Mouse (Mus musculus) limb, embryonic 11.5 days (tissue): ENCODE results near the gene Dab1. TPM values are rescaled to one million over a fixed set of nuclear protein-coding genes. Genes with fewer than 3 reads are reported as not detected.

ENCODE experiments used
- ATAC-seq: fragments of 200-750 bp; cut with Nextera tagmentation; 2 replicates; pipeline ENCODE4 v1.8.0; 2017; ENCODE audit warnings: low read depth; ENCODE audit not compliant: insufficient number of reproducible peaks, low FRiP score, low TSS enrichment
- DNase-seq: peaks from one replicate; pipeline ENCODE4 v3.0.0-alpha.2; 2015; ENCODE audit warnings: low spot score
- H3K27ac ChIP-seq: fragments of 300-500 bp; sonication (generic); replicated peaks from 2 replicates; pipeline ENCODE4 v1.5.1; 2014; ENCODE audit warnings: low read depth, mild to moderate bottlenecking, low read length
- H3K27me3 ChIP-seq: fragments of 300-500 bp; sonication (generic); 2 replicates; pipeline ENCODE4 v1.6.1; 2014; ENCODE audit warnings: mild to moderate bottlenecking, low read length, mixed read lengths; ENCODE audit not compliant: control insufficient read depth, insufficient read depth
- H3K36me3 ChIP-seq: fragments of 300-500 bp; sonication (generic); 2 replicates; pipeline ENCODE4 v1.6.1; 2014; ENCODE audit warnings: mild to moderate bottlenecking, low read length, moderate library complexity, mixed read lengths; ENCODE audit not compliant: control insufficient read depth, insufficient read depth
- H3K4me1 ChIP-seq: fragments of 300-500 bp; sonication (generic); 2 replicates; pipeline ENCODE4 v1.6.1; 2014; ENCODE audit warnings: low read length, mixed read lengths; ENCODE audit not compliant: control insufficient read depth, insufficient read depth
- H3K4me2 ChIP-seq: fragments of 300-500 bp; sonication (generic); 2 replicates; pipeline ENCODE4 v1.6.1; 2014; ENCODE audit warnings: low read depth, mild to moderate bottlenecking, moderate library complexity; ENCODE audit not compliant: severe bottlenecking
- H3K4me3 ChIP-seq: fragments of 300-500 bp; sonication (generic); 2 replicates; pipeline ENCODE4 v1.5.1; 2014; ENCODE audit warnings: low read depth, low read length
- H3K9ac ChIP-seq: fragments of 300-500 bp; sonication (generic); 2 replicates; pipeline ENCODE4 v1.6.1; 2014; ENCODE audit warnings: mild to moderate bottlenecking, low read length
- H3K9me3 ChIP-seq: fragments of 300-500 bp; sonication (generic); 2 replicates; pipeline ENCODE4 v1.6.1; 2016; ENCODE audit warnings: low read length; ENCODE audit not compliant: control insufficient read depth
- WGBS: fragments of 180-500 bp; shearing (Covaris S2); extraction: QIAGEN DNeasy Blood & Tissue Kit; methylation state at CpG from one replicate; pipeline ENCODE4 v1.1.7; 2014; 5-methylcytosine and 5-hydroxymethylcytosine counted together
- polyA plus RNA-seq: library from polyadenylated mRNA; unstranded; fragments of >200 nt; fragmentation: Nextera tagmentation; extraction: Ambion mirVana; gene quantifications from 2 replicates; pipeline ENCODE4 v1.2.1, GENCODE M21; 2014

Gene Dab1
- polyA plus RNA-seq, 1 experiment from 2014 or later = 17.1 TPM

DNA sequence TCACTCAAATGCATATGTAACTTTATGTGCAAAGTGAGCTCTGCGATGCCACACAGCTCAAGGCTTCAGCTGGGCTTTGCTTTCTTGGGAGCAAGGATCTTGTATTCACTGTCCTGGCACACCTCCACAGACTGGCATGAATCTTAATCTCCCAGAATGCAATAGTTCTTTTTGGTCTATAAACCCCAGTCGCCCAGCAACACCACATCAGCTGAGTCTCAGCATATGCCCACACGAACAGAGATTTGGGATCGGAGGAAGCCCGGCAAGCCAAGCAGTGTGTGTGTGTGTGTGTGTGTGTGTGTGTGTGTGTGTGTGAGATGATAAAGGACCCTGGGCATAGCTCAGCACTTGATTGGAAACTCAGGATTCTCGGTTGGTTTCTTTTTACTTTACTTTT, 177.3 kb downstream of the Dab1 start:
- Histone ChIP-seq H3K27me3 (no peaks in the 10 kb centered on the region), H3K36me3 (no peaks in the 10 kb centered on the region), H3K27ac (no peak overlapping the region), H3K9me3 (no peaks in the 10 kb centered on the region), H3K9ac (no peak overlapping the region), H3K4me1 (no peaks in the 10 kb centered on the region), H3K4me2 (no peak overlapping the region), H3K4me3 (no peak overlapping the region)
- DNase-seq = no peak
- ATAC-seq = no peak
- 86% methylated on average over 6 of the region's 6 CpGs for WGBS

DNA sequence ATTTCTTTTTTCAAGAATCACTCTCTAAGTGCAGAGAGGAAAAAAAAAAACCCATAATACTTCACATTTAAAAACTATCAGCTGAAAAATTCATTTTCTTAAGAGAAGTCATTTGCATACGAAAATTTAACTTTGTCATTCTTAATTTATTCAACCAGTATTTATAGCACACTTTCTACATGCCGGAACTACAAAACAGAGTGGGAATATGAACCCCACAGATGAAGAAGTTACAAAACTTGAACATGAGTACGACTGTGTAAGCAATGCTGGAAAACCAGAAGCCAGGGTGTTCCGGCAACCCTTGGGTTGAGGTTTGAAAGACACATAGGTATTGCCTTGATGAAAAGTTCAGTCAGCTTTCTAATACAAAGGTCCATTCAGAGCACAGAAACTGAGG, 183.3 kb downstream of the Dab1 start:
- H3K4me2 ChIP-seq = no peak overlapping the region
- no peaks in the 10 kb centered on the region for H3K4me1 ChIP-seq
- DNase-seq (no peak), ATAC-seq (no peak)
- H3K27me3 ChIP-seq = no peaks in the 10 kb centered on the region
- 84% methylated on average over 4 of the region's 4 CpGs for WGBS
- no peaks in the 10 kb centered on the region for H3K9me3 ChIP-seq
- no peak overlapping the region for H3K9ac ChIP-seq
- H3K4me3 ChIP-seq = no peak overlapping the region
- H3K27ac ChIP-seq = no peak overlapping the region
- H3K36me3 ChIP-seq = no peaks in the 10 kb centered on the region

DNA sequence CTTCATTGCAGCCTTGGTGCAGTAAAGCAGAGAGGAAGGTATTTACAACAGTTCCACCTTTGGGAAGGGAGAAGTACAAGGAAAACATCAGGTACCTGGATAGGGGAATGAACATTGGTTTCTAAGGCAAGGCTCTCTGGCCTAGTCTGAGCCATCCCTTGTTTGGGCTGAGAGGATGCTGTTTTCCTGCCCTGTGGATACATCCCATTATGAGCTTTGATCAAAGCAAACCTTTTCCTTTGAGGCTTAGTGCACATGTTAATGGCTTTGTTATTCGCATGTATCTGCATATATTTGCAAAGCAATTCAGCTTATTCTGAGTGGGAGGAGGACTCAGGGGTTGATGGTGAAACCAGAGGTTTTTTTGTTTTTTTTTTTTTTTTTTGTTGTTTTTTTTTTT, 185.3 kb downstream of the Dab1 start:
- Histone ChIP-seq H3K4me3 (no peak overlapping the region), H3K27ac (no peak overlapping the region), H3K4me2 (no peak overlapping the region), H3K36me3 (no peaks in the 10 kb centered on the region), H3K9me3 (no peaks in the 10 kb centered on the region), H3K9ac (no peak overlapping the region), H3K4me1 (no peaks in the 10 kb centered on the region), H3K27me3 (no peaks in the 10 kb centered on the region)
- 53% methylated on average over 1 of the region's 1 CpGs for WGBS
- no peak for DNase-seq
- ATAC-seq = no peak

DNA sequence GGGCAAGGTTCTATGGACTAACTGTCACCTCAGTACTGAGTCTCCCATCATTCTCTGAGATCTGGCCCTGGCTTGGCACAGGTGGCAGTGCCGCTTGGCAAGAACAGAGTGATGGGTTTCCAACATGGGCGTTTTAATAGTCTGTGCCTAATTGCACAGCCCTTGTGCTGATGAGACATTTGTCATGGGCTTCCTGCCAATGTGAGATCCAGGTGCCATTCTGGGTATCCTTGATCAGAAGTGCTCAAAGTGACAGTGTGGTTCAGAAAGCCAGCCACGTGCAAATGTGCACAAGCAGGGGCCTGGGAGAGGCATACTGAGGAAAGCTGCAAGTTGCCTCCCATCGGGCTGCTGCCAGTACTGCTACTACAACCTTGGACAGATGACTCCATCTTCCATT, 203.5 kb downstream of the Dab1 start:
- 87% methylated on average over 4 of the region's 4 CpGs for WGBS
- DNase-seq (no peak), ATAC-seq (no peak)
- Histone ChIP-seq H3K4me3 (no peak overlapping the region), H3K27ac (no peak overlapping the region), H3K9me3 (no peaks in the 10 kb centered on the region), H3K27me3 (no peaks in the 10 kb centered on the region), H3K9ac (no peak overlapping the region), H3K4me1 (no peaks in the 10 kb centered on the region), H3K36me3 (no peaks in the 10 kb centered on the region), H3K4me2 (no peak overlapping the region)

DNA sequence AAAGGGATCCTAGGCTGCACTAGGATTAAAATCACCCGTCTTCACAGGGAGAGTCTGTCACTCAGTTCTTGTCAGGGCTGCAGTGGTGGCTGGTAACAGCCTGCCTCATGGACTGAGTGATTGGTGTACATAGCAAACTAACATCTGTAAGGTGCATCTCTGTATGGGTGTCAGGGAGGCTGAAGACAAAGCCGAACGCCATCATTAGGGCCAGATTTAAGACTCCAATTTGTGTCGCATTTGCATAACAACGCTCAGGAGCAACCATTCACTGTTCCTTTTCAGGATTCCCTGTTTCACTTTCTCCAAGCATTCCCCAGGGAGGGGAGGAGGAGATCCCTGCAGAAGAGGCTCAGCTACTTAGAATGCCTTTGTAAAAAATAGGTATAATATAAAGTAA, 219.2 kb downstream of the Dab1 start:
- H3K27me3 ChIP-seq = no peaks in the 10 kb centered on the region
- 40% methylated on average over 5 of the region's 5 CpGs for WGBS
- no peak for DNase-seq
- H3K27ac ChIP-seq = no peak overlapping the region
- H3K9ac ChIP-seq = no peak overlapping the region
- no peak overlapping the region for H3K4me2 ChIP-seq
- ATAC-seq = no peak
- H3K36me3 ChIP-seq = no peaks in the 10 kb centered on the region
- no peaks in the 10 kb centered on the region for H3K9me3 ChIP-seq
- H3K4me1 ChIP-seq = no peaks in the 10 kb centered on the region
- H3K4me3 ChIP-seq = no peak overlapping the region

DNA sequence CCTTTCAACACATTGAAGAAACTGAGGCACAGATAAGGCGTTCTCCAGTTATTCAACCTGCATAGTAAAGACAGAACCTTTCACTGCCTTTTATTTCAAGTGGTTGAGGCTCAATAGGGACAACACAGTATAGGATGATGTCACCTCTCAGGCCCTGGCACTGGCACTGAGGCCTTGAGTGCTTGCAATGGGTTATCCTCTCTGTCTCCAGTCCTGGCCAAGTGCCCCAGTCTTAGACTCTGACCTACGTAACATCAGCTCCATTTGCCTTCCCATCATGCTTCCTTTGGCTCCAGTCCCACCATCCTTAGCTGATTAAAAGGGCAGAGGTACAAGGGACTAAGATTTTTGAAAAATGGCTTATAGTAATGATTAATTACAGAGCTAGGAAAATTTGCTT, 220.4 kb downstream of the Dab1 start:
- WGBS = 92% methylated on average over 2 of the region's 2 CpGs
- no peak for ATAC-seq
- Histone ChIP-seq H3K9me3 (no peaks in the 10 kb centered on the region), H3K36me3 (no peaks in the 10 kb centered on the region), H3K4me3 (no peak overlapping the region), H3K27ac (no peak overlapping the region), H3K9ac (no peak overlapping the region), H3K27me3 (no peaks in the 10 kb centered on the region), H3K4me1 (no peaks in the 10 kb centered on the region), H3K4me2 (no peak overlapping the region)
- DNase-seq = no peak

DNA sequence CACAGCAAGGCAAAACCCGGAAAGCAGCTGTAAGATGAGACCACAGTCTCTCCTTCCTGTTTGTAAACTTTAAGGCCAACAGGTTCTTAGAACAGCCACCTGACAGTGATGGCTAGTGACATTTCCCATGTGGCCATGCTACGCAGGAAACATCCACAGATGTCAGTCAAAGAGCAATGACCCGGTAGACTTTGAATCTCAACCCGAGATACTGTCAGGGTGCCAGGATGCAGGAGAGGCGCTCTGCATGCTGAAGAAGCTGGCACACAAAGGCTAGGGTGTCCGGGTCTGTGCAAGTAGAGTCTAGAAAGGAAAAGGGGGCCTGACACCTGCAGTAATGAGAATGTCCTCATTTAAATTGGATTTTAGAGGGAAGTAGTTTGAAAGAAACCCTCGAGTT, 222.0 kb downstream of the Dab1 start:
- no peak overlapping the region for H3K4me2 ChIP-seq
- ATAC-seq = no peak
- 68% methylated on average over 7 of the region's 7 CpGs for WGBS
- H3K27me3 ChIP-seq = no peaks in the 10 kb centered on the region
- DNase-seq = no peak
- H3K27ac ChIP-seq = no peak overlapping the region
- no peak overlapping the region for H3K9ac ChIP-seq
- no peak overlapping the region for H3K4me3 ChIP-seq
- H3K4me1 ChIP-seq = no peaks in the 10 kb centered on the region
- no peaks in the 10 kb centered on the region for H3K9me3 ChIP-seq
- no peaks in the 10 kb centered on the region for H3K36me3 ChIP-seq

DNA sequence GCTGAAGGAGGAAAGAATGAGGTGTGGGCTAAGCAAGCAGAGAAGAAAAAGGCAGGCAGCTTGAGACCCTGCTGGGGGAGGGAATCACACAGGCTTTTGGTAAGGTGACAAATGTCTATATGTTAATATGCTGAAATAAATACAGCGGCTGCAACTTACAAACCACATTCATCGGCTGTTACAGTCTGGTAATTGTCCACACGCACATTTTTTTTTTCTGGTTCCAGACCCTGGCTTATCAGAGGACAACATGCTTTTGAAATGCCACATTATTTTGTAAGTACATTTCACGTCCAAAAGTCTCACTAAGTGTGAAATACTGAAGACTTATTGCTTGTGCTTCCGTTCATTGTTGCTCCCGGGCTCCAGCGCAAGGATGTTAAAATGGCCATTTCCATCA, 225.5 kb downstream of the Dab1 start:
- no peak for ATAC-seq
- H3K4me3 ChIP-seq = no peak overlapping the region
- no peak overlapping the region for H3K9ac ChIP-seq
- no peak overlapping the region for H3K4me2 ChIP-seq
- no peak for DNase-seq
- no peak overlapping the region for H3K27ac ChIP-seq
- WGBS = 76% methylated on average over 7 of the region's 7 CpGs
- no peaks in the 10 kb centered on the region for H3K27me3 ChIP-seq
- no peaks in the 10 kb centered on the region for H3K36me3 ChIP-seq
- no peaks in the 10 kb centered on the region for H3K4me1 ChIP-seq
- H3K9me3 ChIP-seq = no peaks in the 10 kb centered on the region

DNA sequence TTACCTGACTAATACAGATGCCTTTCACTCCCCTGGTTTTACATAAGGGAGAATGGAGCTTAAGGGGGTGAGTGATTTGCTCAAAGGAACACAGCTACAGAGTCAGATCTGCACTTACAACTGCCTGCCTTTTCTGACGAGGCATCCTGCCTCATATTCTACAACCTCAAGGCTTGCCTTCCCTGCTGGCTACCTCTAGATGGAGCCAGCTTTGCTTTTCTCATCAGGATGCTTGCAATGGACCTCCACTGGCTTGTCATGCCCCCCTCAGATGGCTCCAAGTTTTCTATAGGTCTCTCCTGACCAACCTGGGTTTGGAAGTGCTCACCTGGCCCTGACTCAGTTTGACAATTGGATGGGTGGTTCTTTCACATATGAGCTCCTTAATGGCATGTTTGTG, 238.0 kb downstream of the Dab1 start:
- Histone ChIP-seq H3K4me1 (no peaks in the 10 kb centered on the region), H3K4me2 (no peak overlapping the region), H3K36me3 (no peaks in the 10 kb centered on the region), H3K27me3 (no peaks in the 10 kb centered on the region), H3K9ac (no peak overlapping the region), H3K9me3 (no peaks in the 10 kb centered on the region), H3K4me3 (no peak overlapping the region), H3K27ac (no peak overlapping the region)
- DNase-seq (no peak), ATAC-seq (no peak)
- WGBS = 8% methylated on average over 1 of the region's 1 CpGs
